Mouse (Mus musculus) limb, embryonic 14.5 days (tissue): ENCODE results near the gene Fbxo31. TPM values are rescaled to one million over a fixed set of nuclear protein-coding genes. Genes with fewer than 3 reads are reported as not detected.
A peak's percentile ranks its signal among the peaks of the same experiment; 100 is the strongest.

ENCODE experiments used
- ATAC-seq: fragments of 200-750 bp; cut with Nextera tagmentation; 2 replicates; pipeline ENCODE4 v1.8.0; 2017; ENCODE audit warnings: low read depth, moderate number of reproducible peaks, moderate TSS enrichment; ENCODE audit not compliant: low FRiP score
- DNase-seq: peaks from one replicate; pipeline ENCODE4 v3.0.0-alpha.2; 2015; ENCODE audit warnings: low spot score
- H3K27ac ChIP-seq: fragments of 300-500 bp; sonication (generic); replicated peaks from 2 replicates; pipeline ENCODE4 v1.5.1; 2014; ENCODE audit warnings: low read depth, mild to moderate bottlenecking, low read length, moderate library complexity, mixed read lengths
- H3K27me3 ChIP-seq: fragments of 300-500 bp; sonication (generic); 2 replicates; pipeline ENCODE4 v1.6.1; 2014; ENCODE audit warnings: low read length, mixed read lengths; ENCODE audit not compliant: control insufficient read depth, insufficient read depth
- H3K36me3 ChIP-seq: fragments of 300-500 bp; sonication (generic); 2 replicates; pipeline ENCODE4 v1.6.1; 2014; ENCODE audit warnings: mild to moderate bottlenecking, low read length, moderate library complexity, mixed read lengths; ENCODE audit not compliant: control insufficient read depth, insufficient read depth
- H3K4me1 ChIP-seq: fragments of 300-500 bp; sonication (generic); 2 replicates; pipeline ENCODE4 v1.6.1; 2014; ENCODE audit warnings: antibody characterized with exemption, low read length, mixed read lengths; ENCODE audit not compliant: control insufficient read depth, insufficient read depth
- H3K4me2 ChIP-seq: fragments of 300-500 bp; sonication (generic); replicated peaks from 2 replicates; pipeline ENCODE4 v1.6.1; 2014; ENCODE audit warnings: low read depth, mild to moderate bottlenecking, low read length, moderate library complexity; ENCODE audit not compliant: severe bottlenecking
- H3K4me3 ChIP-seq: fragments of 300-500 bp; sonication (generic); replicated peaks from 2 replicates; pipeline ENCODE4 v1.5.1; 2014; ENCODE audit warnings: low read length
- H3K9ac ChIP-seq: fragments of 300-500 bp; sonication (generic); 2 replicates; pipeline ENCODE4 v1.6.1; 2014; ENCODE audit warnings: mild to moderate bottlenecking, low read depth, low read length, moderate library complexity; ENCODE audit not compliant: severe bottlenecking
- H3K9me3 ChIP-seq: fragments of 300-500 bp; sonication (generic); 2 replicates; pipeline ENCODE4 v1.6.1; 2016; ENCODE audit warnings: low read length; ENCODE audit not compliant: control insufficient read depth
- POLR2A ChIP-seq: fragments of 200-500 bp; IDR thresholded peaks from 2 replicates; pipeline ENCODE4 v1.8.0; 2012; ENCODE audit warnings: inconsistent platforms, mild to moderate bottlenecking, moderate library complexity, borderline replicate concordance; ENCODE audit not compliant: insufficient read depth, insufficient read length; ENCODE audit errors: extremely low read depth
- WGBS: fragments of 180-500 bp; shearing (Covaris S2); extraction: QIAGEN DNeasy Blood & Tissue Kit; methylation state at CpG from one replicate; pipeline ENCODE4 v1.1.7; 2014; 5-methylcytosine and 5-hydroxymethylcytosine counted together
- polyA plus RNA-seq, 2 experiments: library from polyadenylated mRNA; depleted of rRNA in 1 of 2; stranded (reverse) in 1 of 2; unstranded in 1 of 2; fragments of >200 nt; fragmentation: Nextera tagmentation in 1 of 2; extraction: Ambion mirVana in 1 of 2; gene quantifications; 2 replicates each; pipeline versions ENCODE4 v1.2.1 to v1.2.3; 2012 to 2014

The Fbxo31 gene
- polyA plus RNA-seq (2012; rRNA removed) (21.5 and 28.5 TPM in 2 replicates), polyA plus RNA-seq (2014; fragmentation: Nextera tagmentation; extraction: Ambion mirVana) (19.1 and 21.0 TPM in 2 replicates)

DNA sequence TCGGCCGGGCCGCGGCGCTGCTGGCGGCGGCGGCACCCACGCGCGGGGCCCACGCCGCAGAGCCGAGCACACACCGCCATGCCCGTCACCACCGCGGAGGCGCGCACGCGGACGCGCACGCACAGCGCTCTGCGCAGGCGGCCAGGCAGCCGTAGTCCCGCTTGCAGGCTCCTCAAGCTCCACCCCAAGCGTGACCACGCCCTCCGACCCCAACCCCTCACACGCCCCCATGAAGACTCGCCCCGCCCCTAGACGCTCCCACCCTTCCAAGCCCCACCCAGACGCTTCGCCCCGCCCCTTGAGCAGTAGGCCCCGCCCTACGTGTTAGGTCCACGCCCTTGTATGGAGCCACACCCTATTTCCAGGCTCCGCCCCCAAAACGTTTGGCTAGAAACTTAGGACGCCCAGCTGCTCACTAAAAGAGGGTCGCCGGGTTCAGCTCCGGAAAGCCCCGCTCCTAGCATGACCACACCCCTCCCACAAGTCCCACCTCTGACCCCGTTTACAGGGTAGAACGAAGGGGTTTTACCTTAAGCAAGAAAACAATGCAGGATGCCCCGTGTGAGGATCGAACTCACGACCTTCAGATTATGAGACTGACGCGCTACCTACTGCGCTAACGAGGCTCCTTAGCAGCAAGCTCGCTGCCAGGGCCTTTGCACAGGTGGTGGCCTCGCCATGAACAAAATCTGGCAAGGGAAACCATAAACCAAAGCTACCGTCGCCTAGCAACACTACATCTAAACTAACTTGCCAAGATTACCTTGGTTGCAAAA, at the start of gene Fbxo31:
Gene Fbxo31, minus strand, starts transcription at position 131 of the 776 bp plus-strand sequence.
- DNase-seq (peak; percentile 92), ATAC-seq (peak; percentile 92)
- Histone ChIP-seq H3K4me3 (peak within 1 kb of the TSS; percentile 90), H3K36me3 (no peaks in the 10 kb centered on the region), H3K4me2 (peak within 1 kb of the TSS; percentile 84), H3K27ac (no peak within 1 kb of the TSS), H3K4me1 (peaks cover 19% of the 10 kb centered on the region), H3K27me3 (no peaks in the 10 kb centered on the region), H3K9ac (peak within 1 kb of the TSS; percentile 83), H3K9me3 (no peaks in the 10 kb centered on the region)
- TF ChIP-seq POLR2A: peak; percentile 75; the same call in 1 of the 2 replicates
- 2% methylated on average over 44 of the region's 63 CpGs for WGBS

DNA sequence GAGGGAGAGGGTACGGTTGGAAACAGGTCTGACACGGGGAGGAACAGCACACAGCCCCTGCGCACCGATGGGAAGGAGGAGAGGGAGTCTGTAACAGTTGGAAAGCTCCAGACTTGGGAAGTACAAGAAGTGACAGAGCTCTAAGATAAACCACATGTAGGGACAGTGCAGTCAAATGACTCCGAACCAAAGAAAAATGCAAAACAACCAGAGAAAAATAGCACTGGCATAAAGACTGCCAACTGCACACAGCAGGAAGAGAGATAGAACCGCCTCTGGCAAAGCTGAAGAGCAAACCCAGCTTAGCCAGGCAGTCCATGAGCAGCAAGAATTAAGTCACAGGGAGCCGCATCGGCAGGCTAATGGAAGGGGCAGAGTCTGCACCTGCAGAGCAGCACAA, 44.4 kb upstream of the Fbxo31 start:
- ATAC-seq (no peak), DNase-seq (no peak)
- peaks cover 29% of the 10 kb centered on the region for H3K36me3 ChIP-seq
- no peak overlapping the region for H3K4me2 ChIP-seq
- H3K4me1 ChIP-seq: no peaks in the 10 kb centered on the region
- 91% methylated on average over 8 of the region's 8 CpGs for WGBS
- no peaks in the 10 kb centered on the region for H3K27me3 ChIP-seq
- H3K9ac ChIP-seq: no peak overlapping the region
- no peak for TF ChIP-seq POLR2A
- H3K4me3 ChIP-seq: no peak overlapping the region
- H3K27ac ChIP-seq: no peak overlapping the region
- H3K9me3 ChIP-seq: no peaks in the 10 kb centered on the region

DNA sequence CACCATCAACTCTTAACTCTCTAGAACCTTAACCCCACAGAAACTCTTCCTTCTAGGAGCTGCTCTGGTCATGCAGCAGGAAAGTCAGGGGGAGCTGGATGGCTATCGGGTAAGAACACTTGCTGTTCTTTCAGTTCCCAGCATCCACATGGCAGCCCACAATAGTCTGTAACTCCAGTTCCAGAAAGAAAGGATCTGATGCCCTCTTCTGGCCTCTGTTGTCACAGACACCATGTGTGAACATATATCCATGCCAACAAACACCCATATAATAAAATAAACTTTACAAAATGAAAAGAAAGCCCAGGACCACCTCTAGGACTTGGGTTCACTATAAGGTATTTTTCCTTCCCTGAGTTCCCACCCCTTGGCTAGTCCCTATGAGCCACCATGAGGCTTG, 43.3 kb upstream of the Fbxo31 start:
- no peak for ATAC-seq
- no peak for DNase-seq
- H3K4me2 ChIP-seq: no peak overlapping the region
- H3K9ac ChIP-seq: no peak overlapping the region
- peaks cover 32% of the 10 kb centered on the region for H3K36me3 ChIP-seq
- no peaks in the 10 kb centered on the region for H3K4me1 ChIP-seq
- H3K4me3 ChIP-seq: no peak overlapping the region
- no peak overlapping the region for H3K27ac ChIP-seq
- H3K27me3 ChIP-seq: no peaks in the 10 kb centered on the region
- whole genome bisulfite sequencing: 86% methylated on average over 1 of the region's 1 CpGs
- H3K9me3 ChIP-seq: no peaks in the 10 kb centered on the region
- no peak for TF ChIP-seq POLR2A

- 81% methylated on average over 12 of the region's 12 CpGs for WGBS
- Histone ChIP-seq H3K4me1 (no peaks in the 10 kb centered on the region), H3K27me3 (no peaks in the 10 kb centered on the region), H3K9ac (no peak overlapping the region), H3K4me2 (no peak overlapping the region), H3K9me3 (no peaks in the 10 kb centered on the region), H3K27ac (no peak overlapping the region), H3K36me3 (peaks cover 26% of the 10 kb centered on the region), H3K4me3 (no peak overlapping the region)
- no peak for ATAC-seq
- DNase-seq: peak; percentile 26
- no peak for TF ChIP-seq POLR2A
Measured at GRCm38 (mm10) chr8:121620801-121621516, 42.4 kb upstream of the Fbxo31 start.

GRCm38 (mm10) chr8:121619401-121619995, 40.9 kb upstream of the Fbxo31 start:
- ATAC-seq: no peak
- Histone ChIP-seq H3K27ac (no peak overlapping the region), H3K9me3 (no peaks in the 10 kb centered on the region), H3K4me2 (no peak overlapping the region), H3K4me1 (no peaks in the 10 kb centered on the region), H3K27me3 (no peaks in the 10 kb centered on the region), H3K36me3 (peaks cover 28% of the 10 kb centered on the region), H3K4me3 (no peak overlapping the region), H3K9ac (no peak overlapping the region)
- 71% methylated on average over 7 of the region's 7 CpGs for WGBS
- no peak for TF ChIP-seq POLR2A
- peak; percentile 18 for DNase-seq
